Mouse (Mus musculus) thymus, postnatal 14 days (tissue): ENCODE results near the gene Hoxd12.

Source experiments
- DNase-seq: peaks from one replicate; pipeline ENCODE4 v3.0.0; 2021

Gene Hoxd12

DNA sequence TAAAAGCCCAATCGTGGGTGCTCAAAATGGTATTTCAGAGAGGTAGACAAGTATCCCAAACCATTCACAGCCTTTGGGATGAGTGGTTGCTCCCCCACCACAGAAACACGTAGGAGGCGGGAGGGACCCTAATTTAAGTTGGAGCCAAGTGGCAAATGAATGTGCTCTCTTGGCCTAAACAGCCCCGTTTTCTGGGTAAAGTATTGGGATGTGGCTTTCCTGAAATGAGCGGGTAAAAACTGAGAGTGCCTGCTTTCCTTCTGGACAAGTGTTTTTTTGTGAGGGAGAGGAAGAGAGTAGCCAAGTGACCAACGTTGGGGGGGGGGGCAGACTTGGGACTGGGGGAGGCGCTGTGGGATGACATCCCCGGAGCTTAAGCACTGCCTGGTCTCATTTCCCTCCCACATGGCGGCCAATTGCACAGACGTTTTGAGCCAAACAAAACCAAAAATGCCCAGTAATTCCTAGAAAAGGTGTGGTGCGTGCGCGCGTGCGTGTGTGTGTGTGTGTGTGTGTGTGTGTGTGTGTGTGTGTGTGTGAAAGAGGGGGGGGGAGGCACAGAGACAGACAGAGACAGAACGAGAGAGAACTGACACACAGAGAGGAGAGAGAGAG is 36.2 kb downstream of the Hoxd12 start:
- DNase-seq = no peak

DNA sequence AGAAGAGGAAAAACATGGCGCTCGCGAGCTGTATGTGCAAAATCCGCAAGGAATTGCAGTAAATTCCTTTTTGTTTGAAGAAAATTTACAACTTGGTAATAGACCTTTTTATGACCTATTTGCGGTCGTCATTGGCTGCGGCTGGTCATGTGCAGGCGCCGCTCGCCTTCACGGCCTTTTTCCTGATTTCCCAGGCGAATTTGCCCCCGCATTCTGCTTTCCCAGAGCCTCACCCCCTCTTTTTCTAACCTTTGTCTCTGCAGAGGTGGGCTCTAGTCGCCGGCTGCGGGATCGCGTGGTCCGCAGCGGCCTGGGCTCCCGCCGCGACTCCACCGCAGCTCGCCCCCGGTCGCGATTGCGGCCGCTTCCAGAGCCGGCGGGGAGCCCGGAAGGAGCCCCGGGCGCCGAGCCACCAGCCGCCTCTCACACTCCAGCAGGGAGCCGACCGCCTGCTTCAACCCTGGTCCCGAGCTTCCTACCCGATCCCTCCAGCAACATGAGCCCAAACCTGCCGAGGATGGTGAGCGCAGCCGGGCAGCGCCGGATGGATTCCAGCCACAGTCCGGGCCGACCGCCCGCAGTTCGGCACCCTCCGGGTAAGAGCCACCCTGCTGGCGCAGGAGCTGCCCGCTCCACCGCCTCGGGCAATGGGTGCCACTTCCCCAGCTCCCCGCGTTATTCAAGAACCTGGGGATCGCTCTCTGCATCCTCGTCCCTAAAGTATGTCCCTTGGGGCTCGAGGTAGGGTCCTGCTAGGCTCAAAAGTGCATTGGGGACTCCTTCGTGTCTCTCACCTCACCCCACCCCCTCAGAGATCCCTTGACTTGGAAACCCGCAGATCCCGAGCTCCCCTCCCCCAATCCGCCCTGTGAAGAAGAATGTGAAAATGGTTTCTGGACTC is 37.2 kb downstream of the Hoxd12 start, which contains the start of the genes Hoxd3 and Hoxd4:
Gene Hoxd3, plus strand, starts transcription at position 207 of the 901 bp plus-strand sequence.
Gene Hoxd4, plus strand, starts transcription at position 209 of the 901 bp plus-strand sequence.
- no peak for DNase-seq

GRCm38 (mm10) chr2:74713239-74714150 is 38.7 kb downstream of the Hoxd12 start:
- DNase-seq = no peak

GRCm38 (mm10) chr2:74714156-74714789 is 39.5 kb downstream of the Hoxd12 start:
- no peak for DNase-seq

DNA sequence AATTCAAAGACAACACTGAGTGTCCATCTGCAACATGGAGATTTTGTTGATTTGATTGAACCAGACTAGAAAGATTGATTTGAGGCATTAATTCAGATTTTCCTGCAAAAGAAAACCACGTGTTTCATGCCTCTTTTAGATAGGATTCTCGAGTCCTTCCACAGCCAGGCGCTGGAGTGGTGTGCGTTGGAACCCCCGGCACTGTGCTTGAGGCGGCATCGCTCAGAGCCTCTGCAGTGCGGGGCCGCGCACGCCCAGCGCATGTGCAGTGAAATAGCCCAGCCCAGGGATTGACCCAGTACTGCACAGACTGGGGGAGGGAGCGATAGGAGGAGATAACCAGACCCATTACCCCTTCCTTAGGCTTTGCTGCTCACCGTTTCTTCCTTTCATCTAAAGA is 40.1 kb downstream of the Hoxd12 start:
- no peak for DNase-seq

DNA sequence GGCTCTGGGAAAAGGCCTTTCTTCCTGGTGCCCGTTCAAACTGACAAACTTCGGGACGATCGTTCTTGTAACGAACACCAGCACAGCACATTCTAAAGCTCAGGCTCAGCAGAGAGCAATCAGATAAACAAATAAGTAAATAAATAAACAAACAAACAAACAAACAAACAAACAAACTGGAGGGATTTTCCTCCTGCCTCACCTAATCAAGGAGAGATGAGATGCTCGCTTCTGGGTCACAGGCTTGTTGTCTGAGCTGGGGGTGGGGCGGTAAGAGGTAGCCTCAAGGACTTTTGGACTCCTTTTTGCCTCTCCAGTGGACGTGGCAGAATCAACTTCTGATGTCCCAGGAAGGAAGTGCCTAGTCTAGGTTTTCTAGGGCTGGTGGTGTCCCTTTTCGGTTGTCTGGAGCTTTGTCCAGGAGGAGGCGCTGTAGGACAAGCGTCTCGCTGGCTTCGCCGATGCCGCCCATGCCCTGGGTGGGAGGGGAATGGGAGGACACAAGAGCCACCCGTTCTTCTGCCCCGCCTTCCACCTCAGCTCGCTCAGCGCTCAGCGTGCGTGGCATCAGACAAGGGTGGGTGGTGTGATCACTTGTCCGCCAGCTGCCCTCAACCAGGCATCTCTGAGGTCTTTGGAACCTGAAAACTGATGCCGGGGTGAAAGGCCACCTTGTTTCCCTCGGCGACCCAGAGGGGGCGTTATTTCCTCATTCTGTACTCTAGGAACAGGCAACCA is 40.9 kb downstream of the Hoxd12 start:
- DNase-seq = peak; percentile 86

DNA sequence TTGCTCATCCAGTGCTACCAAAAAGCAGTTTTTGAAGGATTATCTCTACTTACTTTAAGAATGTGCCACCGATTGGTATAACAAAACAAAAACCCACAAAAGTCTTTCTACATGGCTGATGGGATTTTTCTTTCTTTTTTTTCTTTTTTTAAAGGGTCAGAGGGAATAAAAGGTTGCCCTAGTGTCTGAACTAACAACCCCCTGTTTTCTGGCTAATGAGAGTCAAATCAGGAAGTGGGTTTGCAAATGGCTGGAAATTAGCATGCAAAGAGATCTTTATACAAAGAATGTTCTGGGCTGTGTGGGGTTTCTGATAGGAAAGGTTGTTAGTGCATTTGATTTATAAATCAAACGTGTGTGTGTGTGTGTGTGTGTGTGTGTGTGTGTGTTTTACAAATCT is 45.6 kb downstream of the Hoxd12 start:
- DNase-seq = no peak

GRCm38 (mm10) chr2:74720955-74721491 is 46.2 kb downstream of the Hoxd12 start:
- no peak for DNase-seq

- no peak for DNase-seq
These were observed 47.1 kb downstream of the Hoxd12 start for GRCm38 (mm10) chr2:74721882-74722281.

DNA sequence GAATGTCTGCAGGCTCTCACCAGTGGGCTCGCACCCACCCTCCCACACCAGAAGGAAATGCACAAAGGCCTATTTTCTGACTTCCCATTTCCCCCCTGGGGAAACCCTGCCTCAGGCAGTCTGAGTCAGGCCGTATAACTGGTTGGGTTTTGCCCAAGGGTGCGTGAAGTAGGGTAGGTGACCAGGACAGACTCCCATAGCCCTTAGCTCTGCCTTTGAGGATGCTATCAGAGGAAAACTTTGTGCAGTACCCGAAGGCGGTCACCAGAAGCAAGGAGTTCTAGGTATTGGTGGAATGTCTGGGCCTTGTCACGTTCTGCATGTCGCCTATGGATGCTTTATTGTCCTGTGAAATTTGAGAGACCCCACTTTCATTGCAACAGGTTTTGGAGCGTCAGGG is 48.1 kb downstream of the Hoxd12 start:
- DNase-seq = no peak

- no peak for DNase-seq
These were observed 49.6 kb downstream of the Hoxd12 start for GRCm38 (mm10) chr2:74724244-74725015.

GRCm38 (mm10) chr2:74725171-74725570 is 50.4 kb downstream of the Hoxd12 start:
- DNase-seq = no peak

DNA sequence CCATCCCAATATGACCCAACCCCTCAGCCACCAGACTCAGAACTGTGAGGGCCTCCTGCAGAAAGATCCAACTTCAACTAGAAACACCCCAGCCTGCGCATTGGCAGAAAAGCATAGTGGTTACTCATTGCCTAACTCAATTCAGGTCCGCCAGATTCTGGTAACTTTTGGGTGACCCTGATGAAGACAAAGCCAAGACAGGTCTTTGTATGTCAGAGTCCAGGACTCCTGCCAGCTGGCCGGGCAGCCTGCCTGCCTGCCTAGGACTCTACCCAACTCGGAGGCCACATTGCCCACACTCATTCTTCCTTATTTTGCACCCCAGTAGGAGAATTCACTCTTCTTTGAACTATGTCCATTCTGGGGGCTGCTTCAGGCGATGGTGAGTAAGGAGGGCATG is 51.7 kb downstream of the Hoxd12 start, which contains the start of gene Gm28230:
Gene Gm28230, plus strand, starts transcription at position 178 of the 400 bp plus-strand sequence.
- DNase-seq = no peak

DNA sequence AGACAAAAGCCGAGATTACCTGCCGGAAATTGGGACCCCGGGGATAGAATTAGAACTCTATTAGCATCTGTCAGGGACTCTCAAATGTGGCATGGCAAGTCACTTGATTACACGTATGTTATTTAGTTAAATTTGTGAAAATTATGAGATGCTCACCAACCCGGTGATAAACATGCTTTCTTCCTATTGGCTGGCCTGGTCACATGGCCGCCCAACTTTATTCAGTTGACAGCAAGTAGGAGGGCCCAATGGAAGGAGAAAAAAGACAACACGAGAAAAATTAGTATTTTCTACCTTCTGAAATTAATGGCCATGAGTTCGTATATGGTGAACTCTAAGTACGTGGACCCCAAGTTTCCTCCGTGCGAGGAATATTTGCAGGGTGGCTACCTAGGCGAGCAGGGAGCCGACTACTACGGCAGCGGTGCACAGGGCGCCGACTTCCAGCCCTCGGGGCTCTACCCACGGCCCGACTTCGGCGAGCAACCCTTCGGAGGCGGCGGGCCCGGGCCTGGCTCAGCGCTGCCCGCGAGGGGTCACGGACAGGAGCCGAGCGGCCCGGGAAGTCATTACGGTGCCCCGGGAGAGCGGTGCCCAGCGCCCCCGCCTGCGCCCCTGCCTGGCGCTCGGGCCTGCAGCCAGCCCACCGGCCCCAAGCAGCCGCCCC is 52.3 kb downstream of the Hoxd12 start:
- no peak for DNase-seq
